Mouse (Mus musculus) ovary, adult 2 months (tissue): ENCODE data around the gene Ppp1r1b. TPM values are rescaled to one million over a fixed set of nuclear protein-coding genes. Genes with fewer than 3 reads are reported as not detected.

Experiments
- polyA plus RNA-seq: library from polyadenylated mRNA; depleted of rRNA; stranded (reverse); fragments of >200 nt; gene quantifications from 2 replicates; pipeline ENCODE4 v1.2.3, GENCODE M21; 2012; rRNA removed

The Ppp1r1b gene
- polyA plus RNA-seq, result 21.9 and 22.6 TPM in 2 replicates

GRCm38 (mm10) chr11:98348083-98348961 is at the start of gene Ppp1r1b:
Ppp1r1b (plus strand) TSS chr11:98348404.

GRCm38 (mm10) chr11:98329081-98329959 is 18.9 kb upstream of the Ppp1r1b start, which contains the start of gene Neurod2:
Neurod2 (minus strand) TSS chr11:98329648.

GRCm38 (mm10) chr11:98358161-98359083 is 10.2 kb downstream of the Ppp1r1b start, which contains the start of gene Stard3:
Stard3 (plus strand) TSS chr11:98358368.

GRCm38 (mm10) chr11:98383261-98384030 is 35.2 kb downstream of the Ppp1r1b start, which contains the start of gene Tcap:
Tcap (plus strand) TSS chr11:98383811.

GRCm38 (mm10) chr11:98385638-98386585 is 37.7 kb downstream of the Ppp1r1b start, which contains the start of gene Pnmt:
Pnmt (plus strand) TSS chr11:98386450.

GRCm38 (mm10) chr11:98400161-98400726 is 52.0 kb downstream of the Ppp1r1b start, which contains the start of gene Pgap3:
Pgap3 (minus strand) TSS chr11:98400490.

Other genes starting within 250 kb of the Ppp1r1b start
- gene Fbxl20, start 198.0 kb upstream of the Ppp1r1b start, polyA plus RNA-seq, result 24.0 and 30.2 TPM in 2 replicates
- 9.5 and 13.0 TPM in 2 replicates for gene Med1, start 155.1 kb upstream of the Ppp1r1b start, polyA plus RNA-seq
- gene Cdk12, start 145.3 kb upstream of the Ppp1r1b start, polyA plus RNA-seq, result 10.5 and 13.7 TPM in 2 replicates
- not detected in 2 replicates for gene Neurod2, start 18.8 kb upstream of the Ppp1r1b start, polyA plus RNA-seq
- 121 and 122 TPM in 2 replicates for gene Stard3, start 10.0 kb downstream of the Ppp1r1b start, polyA plus RNA-seq
- 1.5 and 1.6 TPM in 2 replicates for gene Tcap, start 35.4 kb downstream of the Ppp1r1b start, polyA plus RNA-seq
- gene Pnmt, start 38.0 kb downstream of the Ppp1r1b start, polyA plus RNA-seq, result 0.20 TPM in 1 of 2 replicates, not detected in the other
- gene Pgap3, start 52.1 kb downstream of the Ppp1r1b start, polyA plus RNA-seq, result 43.4 and 44.6 TPM in 2 replicates
- 39.7 and 45.2 TPM in 2 replicates for gene Erbb2, start 64.1 kb downstream of the Ppp1r1b start, polyA plus RNA-seq
- gene Mien1, start 90.6 kb downstream of the Ppp1r1b start, polyA plus RNA-seq, result 33.6 and 37.7 TPM in 2 replicates
- gene Grb7, start 98.0 kb downstream of the Ppp1r1b start, polyA plus RNA-seq, result 17.5 TPM in 2 replicates
- 1.5 TPM in 2 replicates for gene Ikzf3, start 197.6 kb downstream of the Ppp1r1b start, polyA plus RNA-seq
- gene Zpbp2, start 202.7 kb downstream of the Ppp1r1b start, polyA plus RNA-seq, result 0.14 TPM in 1 of 2 replicates, not detected in the other
- 116 and 131 TPM in 2 replicates for gene Ormdl3, start 239.0 kb downstream of the Ppp1r1b start, polyA plus RNA-seq
- not detected in 2 replicates for gene Lrrc3c, start 249.9 kb downstream of the Ppp1r1b start, polyA plus RNA-seq